Mouse (Mus musculus) adrenal gland, adult 18-20 months (tissue): ENCODE measurements at regions not wholly inside any gene's neighbourhood (a gene's known extent, or its start where the extent isn't known, plus 50 kb on each side); places are given as distances from the start of the nearest gene placed in this dataset.

Experiments used
- DNase-seq, 2 experiments: peaks; one replicate each; pipeline ENCODE4 v3.0.0; 2021 to 2022; ENCODE audit warnings: low spot score in 2 of 2

DNA sequence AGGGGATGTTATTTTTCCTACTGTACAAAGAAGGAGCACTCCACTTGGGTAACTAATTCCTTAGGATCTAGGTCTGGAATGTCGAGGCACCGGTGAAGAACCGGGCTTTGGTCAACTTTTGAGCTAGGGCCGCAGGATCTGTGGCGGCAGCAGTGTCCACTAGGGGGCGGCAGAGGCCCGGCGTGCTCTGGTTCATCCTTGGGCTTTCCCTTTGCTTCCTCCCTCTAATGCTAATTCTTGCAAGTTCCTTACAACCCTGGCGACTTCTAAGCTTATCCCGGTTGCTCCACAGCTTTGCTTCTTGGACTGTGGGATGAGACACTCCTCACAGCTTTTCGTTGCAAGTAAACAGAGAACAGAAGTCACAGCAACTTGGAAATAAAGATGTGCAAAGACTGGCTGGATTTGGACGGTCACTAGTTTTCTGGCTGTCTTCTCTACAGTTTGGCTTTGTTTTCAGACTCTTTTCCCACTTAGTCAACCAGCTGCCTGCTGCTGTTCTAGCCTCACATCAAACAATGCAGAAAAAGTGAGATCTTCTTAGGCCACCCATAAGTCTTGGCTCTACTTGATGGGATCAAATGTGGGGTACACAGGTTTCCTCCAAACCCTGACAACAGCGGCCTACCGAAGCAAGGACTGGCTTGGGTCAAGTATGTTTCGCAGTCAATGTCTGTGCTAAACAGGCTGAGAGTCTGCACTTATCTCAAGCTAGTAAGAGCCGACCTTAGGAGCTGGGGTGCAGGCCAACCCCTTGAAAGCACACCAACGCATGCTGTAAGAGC, 51.2 kb upstream of the Tmem72 start:
- DNase-seq: peak; percentile 82 to 83

DNA sequence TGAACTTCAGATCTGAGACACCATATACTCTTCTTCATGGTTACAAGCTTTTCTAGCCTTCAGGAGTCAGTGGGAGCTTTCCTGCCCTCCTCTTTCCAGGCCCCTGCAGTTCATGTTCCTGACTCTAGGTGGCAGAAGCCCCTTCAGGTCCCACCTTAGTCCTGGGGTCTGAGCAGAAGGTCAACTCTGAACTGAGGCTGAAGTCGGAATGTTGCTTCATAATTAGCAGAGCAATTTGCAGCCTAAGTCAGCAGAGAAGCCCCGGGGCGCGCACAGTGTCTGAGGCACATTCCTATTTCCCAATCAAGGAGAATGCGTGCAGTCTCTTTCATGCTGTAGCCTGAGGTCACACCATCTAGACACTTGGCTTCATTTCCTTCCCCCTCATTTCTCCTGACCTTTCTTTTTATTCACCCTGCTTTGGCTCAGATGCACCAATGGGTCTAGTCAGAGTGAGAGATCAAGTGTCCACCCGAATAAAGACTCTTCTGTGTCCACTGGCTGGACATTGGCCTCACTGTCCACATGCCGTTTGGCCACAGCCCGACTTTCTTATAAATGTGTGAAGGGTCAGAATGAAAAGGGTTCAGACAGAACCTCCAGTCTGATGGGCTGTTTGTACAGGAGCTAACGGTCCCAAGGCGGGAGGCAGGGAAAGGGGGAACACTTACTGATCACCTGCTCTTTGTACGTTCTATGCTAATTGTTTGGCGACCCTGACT, 58.4 kb upstream of the Tmem72 start:
- DNase-seq: peak; percentile 12 to 34

DNA sequence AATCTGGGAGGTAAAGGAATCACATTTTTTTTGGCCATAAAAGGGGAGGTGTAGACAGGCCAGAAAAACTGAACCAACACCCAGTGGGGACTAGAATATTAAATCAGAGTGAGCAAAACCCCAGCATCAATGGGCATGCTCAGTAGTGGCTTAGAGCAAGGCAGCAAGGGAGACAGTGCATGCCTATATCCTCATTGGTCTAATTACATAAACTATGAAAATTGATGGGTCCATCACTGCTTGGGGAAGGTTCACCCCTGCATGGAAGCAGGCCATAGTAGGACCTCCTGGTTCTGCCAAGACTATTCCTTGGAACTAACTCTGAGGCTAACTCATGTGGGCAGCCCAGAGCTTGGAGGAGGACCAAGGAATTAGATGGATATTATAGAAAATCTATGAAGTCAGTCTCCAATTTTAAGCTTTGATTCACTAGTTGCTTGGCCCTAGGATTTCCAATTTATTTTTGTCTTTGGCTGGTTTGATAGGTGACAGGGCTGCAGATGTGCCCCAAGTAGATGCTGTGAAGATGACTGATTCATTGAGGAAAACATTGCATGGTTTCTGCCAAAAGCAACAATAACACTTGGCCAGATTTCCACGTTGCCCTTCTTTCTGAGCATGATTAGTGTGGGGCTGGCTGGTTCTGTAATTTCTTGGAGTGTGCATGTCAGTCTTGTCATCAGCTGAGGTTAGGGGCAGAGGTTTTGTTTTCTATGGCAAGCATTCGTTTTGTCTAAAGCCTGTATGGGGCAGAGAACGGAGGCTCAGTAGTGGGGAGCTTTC, 70.0 kb upstream of the Tmem72 start:
- no peak for DNase-seq

DNA sequence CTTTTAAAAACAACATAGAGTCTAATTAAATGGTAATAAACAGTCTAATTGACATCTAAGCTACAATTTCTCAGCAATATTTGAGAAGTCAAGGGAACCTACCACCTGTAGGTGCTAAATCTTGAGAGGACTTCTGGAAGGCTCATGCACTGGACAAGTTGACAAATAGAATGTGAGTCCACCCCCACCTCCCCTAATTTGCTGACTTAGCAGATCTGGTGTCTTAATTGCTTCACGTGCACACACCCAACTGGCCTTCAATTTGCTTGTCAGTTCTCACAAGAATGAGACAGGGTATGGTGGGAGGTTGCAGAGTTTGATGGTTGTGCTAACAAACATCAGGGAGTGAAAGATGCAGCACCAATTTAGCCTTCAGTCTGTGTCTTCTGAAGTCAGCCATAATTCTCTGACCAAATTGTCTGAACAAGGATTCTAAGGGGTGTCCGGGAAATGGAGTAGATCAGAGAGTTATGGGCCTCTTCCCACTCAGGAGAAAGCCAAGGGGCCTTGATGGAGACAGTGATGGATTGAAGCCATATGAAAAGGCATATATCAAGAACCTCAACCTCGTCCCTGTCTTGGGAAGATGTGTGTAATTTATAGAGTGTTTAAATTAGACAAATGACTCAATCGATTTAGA, 76.7 kb upstream of the Tmem72 start:
- DNase-seq: no peak

DNA sequence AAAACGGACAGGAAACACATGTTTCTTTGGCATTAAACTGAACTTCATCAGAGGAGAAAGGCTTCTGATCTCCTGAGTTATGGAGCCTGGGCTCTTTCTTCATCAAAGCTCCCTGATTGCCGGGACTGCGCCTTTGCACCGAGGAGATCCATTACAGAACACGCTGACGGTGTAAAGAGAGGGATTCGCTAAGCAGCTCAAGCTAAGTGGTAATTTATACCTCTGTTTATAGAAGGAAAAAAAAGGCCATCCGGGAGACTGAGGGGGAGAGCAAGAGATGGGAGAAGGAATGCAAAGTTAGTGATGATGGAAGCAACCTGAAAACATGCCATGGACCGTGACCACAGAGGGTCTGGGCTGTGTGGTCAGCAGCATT, 77.2 kb upstream of the Tmem72 start:
- DNase-seq: no peak

DNA sequence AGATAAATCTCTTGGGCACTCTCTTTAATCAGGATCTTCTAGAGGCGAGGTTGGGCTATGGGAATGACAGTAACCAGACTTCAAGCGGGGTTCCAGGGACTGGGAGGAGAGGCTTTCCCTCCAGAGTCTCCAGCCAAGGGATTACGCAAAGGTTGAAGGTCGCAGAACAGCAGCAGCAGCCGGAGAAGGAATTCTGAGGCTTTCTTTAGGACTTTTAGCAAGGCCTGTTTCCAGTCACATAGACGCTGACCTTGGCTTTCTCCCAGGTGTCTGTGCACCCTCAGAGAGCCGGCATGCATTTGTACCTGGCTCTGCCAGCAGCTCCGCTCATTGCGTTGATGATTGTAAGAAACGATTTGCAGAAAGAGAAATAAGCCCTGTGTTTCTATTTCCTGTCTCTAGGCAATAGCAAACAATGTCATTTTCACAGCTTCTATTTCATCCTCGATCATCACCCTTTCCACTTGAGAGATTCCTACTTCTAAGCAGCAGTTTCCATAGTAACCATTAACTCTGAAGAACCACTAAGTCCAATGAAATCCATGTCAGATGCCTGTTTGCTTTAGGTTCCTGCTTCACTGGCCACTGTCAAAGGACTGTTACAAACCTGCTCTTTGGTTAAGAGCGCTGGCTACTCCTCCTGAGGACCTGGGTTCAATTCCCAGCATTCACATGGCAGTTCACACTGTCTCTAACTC, 104.7 kb upstream of the Tmem72 start:
- peak; percentile 21 to 23 for DNase-seq

DNA sequence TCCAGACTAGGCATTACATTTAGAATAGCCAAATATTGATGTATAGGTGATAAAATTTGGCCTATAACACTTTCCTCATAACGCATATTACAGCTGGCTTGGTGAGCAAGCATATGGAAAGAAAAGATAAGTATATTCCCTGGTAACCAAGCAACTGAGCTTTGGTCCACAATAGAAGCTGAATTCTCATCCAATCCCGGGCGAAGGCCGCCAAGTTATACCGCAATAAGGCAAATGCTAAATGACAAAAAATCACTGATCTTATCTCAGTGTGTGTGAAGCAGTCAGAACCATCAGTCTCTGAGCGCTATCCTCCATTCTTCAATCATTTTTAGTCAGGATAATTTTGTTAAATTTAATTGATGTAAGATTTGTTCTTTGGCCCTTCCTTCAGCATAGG, 105.9 kb upstream of the Tmem72 start:
- no peak for DNase-seq

DNA sequence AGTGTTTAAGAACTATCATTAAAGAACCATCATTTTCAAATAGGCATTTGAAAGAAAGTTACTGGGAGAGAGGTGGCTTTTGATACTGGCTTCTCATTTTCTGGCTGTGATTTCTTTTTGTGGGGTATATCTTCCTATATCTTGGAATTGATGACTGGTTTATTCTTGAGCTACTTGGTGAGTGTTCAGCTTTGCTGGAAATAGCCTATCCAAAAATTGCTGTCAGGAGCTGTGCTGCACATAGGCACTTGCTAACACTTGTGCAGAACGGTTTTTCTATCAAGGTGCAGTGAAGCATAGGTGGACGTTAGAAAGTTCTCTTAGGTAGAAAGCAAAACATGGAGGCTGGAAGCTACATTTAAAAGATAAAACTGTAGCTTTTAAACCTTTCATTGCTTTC, 108.9 kb upstream of the Tmem72 start:
- DNase-seq: no peak

DNA sequence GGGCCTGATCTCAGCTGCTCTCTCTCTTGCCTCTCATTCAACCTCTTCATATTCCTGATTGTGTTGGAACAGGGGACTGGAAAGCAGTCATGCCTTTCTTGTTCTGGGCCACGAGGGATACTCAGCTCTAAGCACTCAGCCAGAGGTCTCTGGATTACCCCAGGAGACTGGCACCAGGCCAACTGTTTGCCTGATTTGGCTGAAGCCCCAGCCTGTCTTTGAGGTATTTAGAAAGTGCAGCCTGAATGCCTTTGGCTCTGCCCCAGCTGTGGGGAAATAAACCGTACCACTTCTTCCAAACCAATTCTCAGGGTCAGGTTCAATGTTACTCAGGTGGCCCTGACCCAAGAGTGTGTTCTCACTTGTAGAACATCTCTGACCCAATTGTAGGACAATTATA, 112.6 kb upstream of the Tmem72 start:
- peak; percentile 63 to 80 for DNase-seq

DNA sequence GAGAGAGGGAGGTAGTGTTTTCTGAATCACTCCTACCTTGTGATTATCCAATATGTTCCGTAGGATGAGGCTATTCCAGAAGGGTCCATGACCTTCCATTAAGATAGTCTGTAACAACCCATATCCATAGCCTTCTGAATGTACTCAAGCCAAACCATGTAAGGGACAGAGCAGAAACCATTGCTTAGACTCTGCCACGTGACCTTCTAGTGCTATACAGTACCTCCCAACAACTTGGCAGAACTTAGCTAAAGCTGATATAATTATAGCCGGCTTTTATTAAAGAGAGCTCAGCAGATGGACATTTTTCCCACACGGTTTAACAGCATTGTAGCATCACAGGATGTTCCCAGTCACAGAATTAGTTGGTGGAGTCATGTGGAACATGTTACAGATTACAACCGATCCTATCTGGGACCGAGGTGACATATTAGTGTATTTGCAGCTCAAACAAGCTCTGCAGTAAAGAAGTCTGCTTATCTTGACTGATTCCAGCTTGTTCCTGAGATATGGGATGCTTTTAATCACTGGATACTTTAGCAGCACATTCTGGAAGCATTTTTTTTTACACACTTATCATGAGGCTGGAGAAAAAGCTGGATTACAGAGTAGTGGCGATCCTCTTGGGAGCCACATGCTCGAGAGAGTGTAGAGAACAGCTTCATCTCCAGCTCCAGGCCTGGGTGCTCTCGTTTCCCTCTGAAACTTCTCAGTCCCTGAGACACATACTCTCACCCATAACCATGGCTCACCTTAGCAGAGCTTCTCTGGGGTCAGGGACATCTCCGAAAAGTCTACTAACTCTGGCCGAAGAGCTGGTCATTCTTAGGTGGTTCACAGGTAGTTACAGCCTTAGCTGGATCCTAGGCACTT, 129.5 kb upstream of the Tmem72 start:
- DNase-seq: no peak

DNA sequence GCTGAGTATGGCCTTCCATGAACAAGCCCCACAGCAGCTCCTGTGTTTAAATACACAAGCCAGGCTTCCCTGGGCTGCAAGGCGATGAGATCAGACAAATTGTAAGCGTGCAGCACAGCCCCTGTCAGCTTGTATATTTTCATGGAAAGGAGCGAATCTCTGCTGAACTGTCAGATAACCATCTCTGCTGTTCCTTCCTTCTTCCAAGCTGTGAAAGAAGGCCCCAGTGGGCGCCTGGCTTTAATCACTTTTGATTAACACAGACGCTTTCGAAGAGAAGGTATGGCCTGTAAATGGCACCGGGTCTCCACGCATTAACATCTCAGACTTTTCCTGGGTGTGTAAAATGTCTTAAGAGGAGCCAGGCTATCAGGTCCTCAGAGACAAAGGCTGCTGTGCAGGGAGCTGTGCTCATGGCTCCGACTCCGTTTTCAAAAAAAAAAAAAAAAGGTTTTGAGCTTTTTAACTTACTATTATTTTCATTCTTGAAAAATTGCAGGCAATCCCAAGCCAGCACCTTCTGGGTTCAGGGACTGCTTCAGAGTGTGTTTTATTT, 131.9 kb upstream of the Tmem72 start:
- no peak for DNase-seq

DNA sequence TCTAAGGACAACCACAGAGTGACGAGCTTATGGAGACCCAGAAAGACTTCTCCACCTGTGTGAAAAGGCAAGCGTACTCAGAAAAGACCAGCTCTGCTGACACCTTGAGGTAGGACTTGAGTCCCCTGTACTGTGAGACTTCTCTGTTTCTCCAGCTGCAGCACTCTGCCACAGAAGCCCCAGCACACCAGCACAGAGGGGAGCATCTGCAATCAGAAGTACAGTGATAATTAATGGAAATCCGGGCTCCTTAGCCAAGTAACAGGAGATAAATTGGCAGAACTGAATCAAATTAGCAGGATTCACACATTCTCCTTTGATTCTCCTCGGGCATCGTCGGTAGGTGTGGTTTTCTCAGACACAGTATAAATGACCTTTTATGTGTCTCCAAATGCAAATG, 137.3 kb upstream of the Tmem72 start:
- no peak for DNase-seq

DNA sequence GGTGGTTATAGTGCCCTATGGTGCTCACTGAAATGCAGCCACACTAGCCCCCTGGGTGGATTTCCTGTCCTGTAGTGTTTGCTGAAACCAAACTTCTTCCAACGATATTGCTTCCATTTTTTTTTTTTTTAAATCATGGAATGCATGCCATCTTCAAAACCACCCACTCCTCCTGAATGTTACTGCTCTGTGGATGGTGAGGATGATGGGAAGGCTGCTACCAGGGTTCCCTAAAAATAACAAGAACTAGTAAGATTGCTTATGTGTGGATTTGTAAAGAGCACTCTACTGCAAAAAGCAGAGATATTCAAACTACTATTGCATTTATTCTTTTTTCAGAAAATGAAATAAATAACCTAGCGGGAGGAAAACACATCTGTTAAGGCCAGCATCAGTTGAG, 139.4 kb upstream of the Tmem72 start:
- no peak for DNase-seq

DNA sequence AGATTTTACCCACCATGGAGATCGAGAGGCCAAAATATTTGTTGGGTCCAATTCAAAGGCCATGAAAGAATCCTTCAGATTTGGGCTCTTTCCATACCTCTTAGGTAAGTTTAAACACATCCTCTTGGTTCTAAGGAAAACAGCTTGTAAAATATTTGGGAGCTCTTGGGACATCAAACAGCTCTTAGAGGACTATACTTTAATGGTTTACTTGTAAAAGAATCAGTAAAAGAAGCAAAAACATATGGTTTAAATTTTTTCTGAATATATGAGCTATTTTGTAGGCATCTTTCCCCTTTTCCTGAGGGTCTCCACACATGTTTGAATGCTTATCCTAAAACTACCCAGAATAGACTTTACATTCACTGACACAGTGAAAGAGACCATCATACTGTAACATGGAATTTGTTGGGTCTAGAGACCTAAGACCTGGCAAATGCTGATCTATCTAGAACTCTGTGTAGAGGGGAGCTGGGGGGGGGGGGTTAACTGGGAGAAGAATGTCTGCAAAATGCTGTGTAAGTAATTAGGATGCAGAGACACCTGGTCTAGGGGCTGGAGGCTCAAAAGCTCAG, 140.3 kb upstream of the Tmem72 start:
- no peak for DNase-seq

DNA sequence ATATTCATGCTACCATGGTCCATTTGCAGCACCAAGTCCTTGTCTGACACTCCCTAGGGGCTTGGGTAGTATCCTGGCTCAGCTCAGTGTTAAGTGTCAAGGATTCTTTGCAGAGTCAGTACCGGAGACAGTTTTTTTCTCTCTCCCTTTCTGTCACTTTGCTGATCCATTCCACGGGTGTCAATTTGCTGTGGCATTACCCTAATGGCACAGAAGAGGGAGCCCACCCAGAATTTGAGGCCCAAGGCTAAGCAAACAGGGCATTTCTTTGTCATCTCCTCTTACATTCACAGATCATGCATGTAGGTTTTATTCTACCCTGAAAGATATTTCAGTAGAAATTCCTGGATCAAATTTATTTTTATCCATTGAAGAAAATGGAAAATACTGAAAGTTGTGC, 146.4 kb upstream of the Tmem72 start:
- DNase-seq: no peak

DNA sequence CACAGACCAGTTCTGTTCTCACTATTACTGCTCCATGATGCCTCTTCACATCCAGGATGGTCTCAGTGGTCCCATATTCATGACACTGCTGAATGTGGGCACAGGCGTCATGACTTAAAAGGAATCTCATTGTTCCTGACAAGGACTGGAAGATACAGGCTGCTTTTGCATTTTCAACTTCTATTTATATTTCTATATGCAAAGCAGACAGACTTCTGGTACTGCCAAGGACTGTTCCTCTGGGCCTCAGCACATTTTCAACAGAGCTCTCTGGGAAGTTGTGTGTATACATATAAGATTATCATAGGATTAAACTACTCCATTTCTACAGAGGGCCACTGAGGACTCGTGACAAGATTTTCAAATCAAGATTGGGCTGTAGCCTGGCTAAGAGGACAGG, 146.9 kb upstream of the Tmem72 start:
- DNase-seq: no peak

DNA sequence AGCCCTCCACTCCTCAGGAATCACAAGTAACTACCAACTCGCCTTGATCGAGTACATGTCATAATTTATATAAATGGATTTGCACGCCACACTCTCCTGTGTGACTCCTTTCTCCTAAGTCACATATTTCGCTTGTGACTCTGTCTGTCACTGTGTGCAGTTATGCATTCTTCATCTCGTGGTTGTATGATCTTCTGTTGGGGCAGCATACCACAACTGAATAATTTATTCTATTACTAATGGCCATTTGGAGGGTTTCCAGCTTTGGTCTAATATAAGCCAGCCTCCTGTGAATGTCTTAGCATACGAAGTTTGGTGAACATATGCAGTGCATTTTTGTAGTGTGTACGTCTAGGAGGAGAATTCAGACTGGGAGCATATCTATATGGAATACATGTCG, 176.6 kb upstream of the Tmem72 start:
- no peak for DNase-seq

DNA sequence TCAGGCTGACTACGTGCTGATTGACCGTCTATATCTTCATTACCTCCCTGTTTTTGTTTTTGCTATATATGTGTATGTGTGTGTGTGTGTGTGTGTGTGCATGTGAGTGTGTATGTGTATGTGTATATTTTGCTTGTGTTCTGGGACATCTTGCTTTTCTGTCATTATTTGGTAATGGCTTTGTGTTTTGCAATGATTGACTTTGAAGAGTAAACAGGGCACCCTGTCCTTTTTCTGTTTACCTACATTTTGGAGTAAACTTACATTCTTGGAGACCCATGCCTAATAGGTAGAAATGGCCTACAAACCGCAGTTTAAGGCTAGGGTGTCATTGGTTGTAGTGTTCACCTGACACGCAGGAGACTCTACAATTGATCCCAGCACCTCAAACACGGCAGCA, 177.5 kb upstream of the Tmem72 start:
- no peak for DNase-seq

DNA sequence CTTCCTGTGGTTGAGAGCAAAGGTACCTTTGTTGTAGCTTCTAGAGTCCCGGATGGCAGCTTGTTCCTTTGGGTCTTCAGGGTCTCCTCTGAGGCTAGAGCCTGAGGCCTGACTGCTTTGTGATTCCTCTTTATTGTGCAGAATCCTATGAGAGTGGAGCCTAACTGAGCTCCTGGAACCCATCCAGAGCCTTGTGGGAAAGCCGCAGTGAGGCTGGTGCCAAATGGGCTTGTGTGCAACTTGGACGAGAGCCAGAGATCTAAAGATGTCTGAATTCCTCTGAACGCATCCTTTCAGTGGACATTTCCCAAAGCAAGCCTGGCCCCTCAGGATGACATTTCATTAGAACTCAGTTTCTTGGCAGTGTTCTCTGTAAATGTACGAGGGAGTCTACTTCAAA, 178.4 kb upstream of the Tmem72 start:
- DNase-seq: no peak
